Mouse (Mus musculus) lung, postnatal 14 days (tissue): ENCODE results near the gene E2f4.

Experiments used
- DNase-seq: peaks from one replicate; pipeline ENCODE4 v3.0.0; 2021

The E2f4 gene

GRCm38 (mm10) chr8:105318662-105319190, 21.3 kb downstream of the E2f4 start:
- DNase-seq: peak; percentile 43

- DNase-seq: no peak
Observed at GRCm38 (mm10) chr8:105323183-105323582, 25.7 kb downstream of the E2f4 start.

- no peak for DNase-seq
Observed at GRCm38 (mm10) chr8:105325641-105326093, 28.2 kb downstream of the E2f4 start.

GRCm38 (mm10) chr8:105326141-105326672, 28.7 kb downstream of the E2f4 start, which contains the start of the genes Lrrc29 and Tmem208:
Gene Lrrc29 (minus strand): TSS chr8:105326278.
Gene Tmem208 (plus strand): TSS chr8:105326354.
- DNase-seq: peak; percentile 98

GRCm38 (mm10) chr8:105326968-105327367, 29.5 kb downstream of the E2f4 start:
- no peak for DNase-seq

GRCm38 (mm10) chr8:105330325-105330724, 32.9 kb downstream of the E2f4 start:
- no peak for DNase-seq

GRCm38 (mm10) chr8:105331469-105331868, 34.0 kb downstream of the E2f4 start:
- DNase-seq: no peak

GRCm38 (mm10) chr8:105331931-105332330, 34.5 kb downstream of the E2f4 start:
- DNase-seq: no peak

- no peak for DNase-seq
Observed at GRCm38 (mm10) chr8:105332523-105332922, 35.1 kb downstream of the E2f4 start.

GRCm38 (mm10) chr8:105336373-105337130, 39.1 kb downstream of the E2f4 start:
- no peak for DNase-seq

GRCm38 (mm10) chr8:105338992-105339391, 41.5 kb downstream of the E2f4 start:
- DNase-seq: no peak

- DNase-seq: peak; percentile 88
Observed at GRCm38 (mm10) chr8:105339886-105340635, 42.6 kb downstream of the E2f4 start.

- DNase-seq: peak; percentile 77
Observed at GRCm38 (mm10) chr8:105341399-105341798, 43.9 kb downstream of the E2f4 start.

GRCm38 (mm10) chr8:105342768-105343167, 45.3 kb downstream of the E2f4 start:
- DNase-seq: no peak

- no peak for DNase-seq
Observed at GRCm38 (mm10) chr8:105343791-105344574, 46.5 kb downstream of the E2f4 start.

- DNase-seq: peak; percentile 61
Observed at GRCm38 (mm10) chr8:105345061-105345975, 47.9 kb downstream of the E2f4 start.

GRCm38 (mm10) chr8:105346611-105347427, 49.4 kb downstream of the E2f4 start:
- peak; percentile 82 for DNase-seq

GRCm38 (mm10) chr8:105347428-105348221, 50.2 kb downstream of the E2f4 start, which contains the start of gene Fhod1:
Gene Fhod1 (minus strand): TSS chr8:105347953.
- DNase-seq: peak; percentile 97

GRCm38 (mm10) chr8:105348450-105349095, 51.1 kb downstream of the E2f4 start, which contains the start of gene Slc9a5:
Gene Slc9a5 (plus strand): TSS chr8:105348843.
- peak; percentile 57 for DNase-seq
